Mouse (Mus musculus) mature B cell (primary cell): ENCODE measurements around the gene Tcf7l2.

Experiments used
- in situ Hi-C: fragments of 300-500 bp; cut with MboI; formaldehyde crosslinking; loops from 2 replicates; pipeline ENCODE4 v1.14.3; 2019

Tcf7l2 gene

GRCm38 (mm10) chr19:55794194-55794945 is 52.8 kb downstream of the Tcf7l2 start:
- in situ Hi-C loops = no loop called here

DNA sequence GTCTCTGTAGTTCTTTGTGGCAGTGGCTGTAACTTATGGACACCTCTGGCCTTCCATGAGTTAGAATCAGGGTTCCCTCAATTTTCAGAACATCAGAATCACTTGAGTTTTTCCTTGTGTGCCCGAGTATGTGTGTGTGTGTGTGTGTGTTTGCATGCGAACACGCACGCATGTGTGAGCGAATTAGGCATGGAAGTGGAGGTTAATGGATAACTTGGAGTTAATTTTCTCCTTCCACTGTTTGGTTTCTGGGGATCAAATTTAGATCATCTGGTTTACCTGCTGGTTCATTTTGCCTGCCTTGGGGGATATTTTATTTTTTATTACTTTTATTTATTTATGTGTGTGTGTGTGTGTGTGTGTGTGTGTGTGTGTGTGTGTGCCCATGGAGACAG is 53.3 kb downstream of the Tcf7l2 start:
- in situ Hi-C loops = no loop called here

- in situ Hi-C loops = no loop called here
Measured at GRCm38 (mm10) chr19:55795349-55795748, 53.7 kb downstream of the Tcf7l2 start.

DNA sequence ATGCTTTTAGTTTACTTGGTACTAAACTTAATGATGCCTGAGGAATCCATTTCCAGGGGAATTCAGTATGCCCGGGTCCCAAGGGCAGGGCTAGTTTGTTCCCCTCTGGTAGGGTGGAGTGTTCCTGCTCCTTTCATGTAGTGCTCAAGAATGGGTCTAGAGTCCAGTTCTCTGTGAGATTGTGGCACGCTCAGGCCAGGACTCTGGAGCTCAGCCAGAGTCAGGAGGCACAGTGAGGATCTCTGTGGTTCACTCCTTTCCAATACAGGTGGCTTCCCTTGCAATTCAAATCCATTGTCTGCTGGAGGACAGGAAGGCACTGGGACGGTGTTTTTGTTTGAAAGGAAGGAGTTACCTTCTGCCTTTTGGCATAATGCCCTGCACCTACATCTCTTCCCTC is 56.2 kb downstream of the Tcf7l2 start:
- in situ Hi-C loops = no loop called here

GRCm38 (mm10) chr19:55799411-55799810 is 57.8 kb downstream of the Tcf7l2 start:
- in situ Hi-C loops = no loop called here

- in situ Hi-C loops = no loop called here
Measured at GRCm38 (mm10) chr19:55800059-55800458, 58.4 kb downstream of the Tcf7l2 start.

DNA sequence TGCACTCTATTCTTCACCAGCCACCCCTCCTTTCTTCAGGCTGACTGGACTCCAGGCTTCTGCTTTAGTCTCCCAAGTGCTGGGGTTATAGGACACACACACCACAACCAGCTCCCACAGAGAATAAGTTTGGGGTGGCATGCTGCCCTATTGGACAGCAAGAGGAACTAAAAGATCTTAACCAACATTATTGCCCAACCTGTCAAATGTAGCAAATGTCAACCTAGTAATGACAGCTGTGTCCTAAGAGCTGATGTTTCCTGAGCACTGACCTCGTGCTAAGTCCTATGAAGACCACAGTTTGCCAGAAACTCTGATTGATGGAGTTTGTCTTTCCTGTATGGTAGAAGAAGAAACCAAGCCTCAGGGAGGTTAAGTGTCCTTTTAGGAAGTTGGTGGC is 61.5 kb downstream of the Tcf7l2 start:
- in situ Hi-C loops = no loop called here

DNA sequence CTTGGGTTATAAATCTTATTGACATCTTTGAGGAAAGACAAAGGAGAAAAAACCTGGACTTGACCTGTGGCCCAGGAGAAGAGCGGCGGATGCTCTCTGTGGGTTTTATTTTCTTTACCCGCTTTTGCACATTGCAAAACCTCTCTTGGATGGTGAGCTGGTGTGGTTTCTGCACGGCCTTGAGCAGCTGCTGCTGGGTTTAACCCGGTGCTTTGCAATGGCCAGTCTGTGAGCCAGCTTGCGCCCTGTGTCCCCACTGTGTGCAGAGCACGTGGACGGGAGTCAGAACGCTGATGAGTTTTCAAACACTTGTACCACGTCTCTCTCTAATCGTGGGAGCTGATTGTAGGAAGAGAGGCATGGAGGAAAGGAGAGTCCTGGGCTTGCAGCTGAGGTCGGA is 62.2 kb downstream of the Tcf7l2 start:
- in situ Hi-C loops = no loop called here

DNA sequence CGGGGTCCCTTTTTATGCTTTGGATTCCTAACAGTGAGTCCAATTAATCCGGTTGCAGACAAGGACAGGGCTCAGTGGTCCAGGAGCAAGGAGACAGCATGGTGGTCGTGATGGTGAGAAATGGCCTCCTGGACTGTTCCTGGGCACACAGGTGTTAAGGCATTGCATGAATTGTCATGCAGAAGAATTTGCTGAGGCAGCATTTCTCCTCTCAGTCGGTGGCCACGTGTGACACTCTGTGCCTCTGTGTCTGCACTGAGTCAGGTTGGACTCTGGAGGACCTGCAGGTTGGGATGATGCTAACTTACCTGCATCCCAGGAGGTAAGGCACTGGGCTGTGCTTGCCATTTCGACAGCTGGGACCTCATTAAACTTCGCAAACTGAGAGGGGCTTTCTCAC is 63.2 kb downstream of the Tcf7l2 start:
- in situ Hi-C loops = no loop called here

GRCm38 (mm10) chr19:55806434-55807193 is 65.0 kb downstream of the Tcf7l2 start:
- in situ Hi-C loops = no loop called here

DNA sequence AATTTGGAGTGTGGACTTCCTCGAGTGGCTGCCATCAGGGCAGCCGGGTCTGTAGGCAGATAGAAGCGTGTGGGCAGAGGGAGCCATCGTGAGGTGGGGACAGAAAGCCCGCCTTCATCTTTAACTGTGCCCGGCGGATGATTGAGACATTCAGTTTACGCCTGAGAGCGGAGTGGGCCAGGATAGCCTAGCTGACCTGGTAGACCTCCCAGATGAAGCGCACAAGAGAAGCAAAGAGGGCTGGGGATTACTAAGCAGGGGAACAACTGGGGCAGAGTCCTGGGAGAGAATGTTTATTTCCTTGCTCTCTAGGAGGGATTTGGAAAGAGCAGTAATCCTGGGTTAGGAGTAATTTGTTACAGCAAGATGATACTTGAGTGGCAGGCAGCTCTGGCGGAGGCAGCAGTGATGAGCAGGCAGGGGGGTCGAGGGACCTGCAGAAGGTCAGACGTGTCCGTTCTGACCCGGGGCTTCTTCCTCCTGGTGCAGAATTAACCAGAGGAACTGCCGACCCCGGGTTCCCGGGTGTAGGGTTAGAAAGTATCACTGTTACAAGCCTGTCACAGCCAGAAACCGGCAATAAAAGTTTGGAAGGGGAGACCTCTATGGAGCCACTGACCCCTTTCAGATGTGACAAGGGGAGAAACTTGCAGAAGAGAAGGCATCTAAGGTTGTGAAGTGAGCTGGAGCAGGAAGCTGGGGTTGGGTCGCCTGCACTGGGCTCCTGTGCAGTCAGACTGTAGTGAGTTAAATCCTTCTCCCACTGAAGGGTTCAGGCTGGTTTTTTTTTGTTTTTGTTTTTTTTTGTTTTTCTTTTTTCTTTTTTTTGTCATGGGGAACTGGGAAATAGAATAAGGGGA is 65.8 kb downstream of the Tcf7l2 start:
- in situ Hi-C loops = no loop called here

DNA sequence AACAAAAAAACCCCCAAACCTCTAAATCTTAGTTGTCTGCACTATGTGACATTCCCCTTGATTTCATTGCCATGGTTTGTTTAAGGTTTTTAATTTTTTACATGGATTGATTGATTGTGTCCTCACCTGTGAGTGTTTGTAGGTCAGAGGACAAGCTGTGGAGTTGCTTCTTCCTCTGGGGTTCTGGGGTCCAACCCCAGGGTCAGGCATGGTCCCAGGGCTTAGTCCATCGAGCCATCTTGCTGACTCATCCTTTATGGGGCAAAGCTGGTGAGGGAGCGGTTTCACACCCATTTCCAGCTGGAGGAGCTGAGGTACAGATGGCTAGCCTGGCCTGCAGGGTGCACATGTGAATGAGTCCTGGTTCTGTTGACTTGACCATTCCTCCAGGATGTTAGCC is 66.7 kb downstream of the Tcf7l2 start:
- in situ Hi-C loops = no loop called here

- in situ Hi-C loops = no loop called here
Measured at GRCm38 (mm10) chr19:55809539-55809938, 67.9 kb downstream of the Tcf7l2 start.

DNA sequence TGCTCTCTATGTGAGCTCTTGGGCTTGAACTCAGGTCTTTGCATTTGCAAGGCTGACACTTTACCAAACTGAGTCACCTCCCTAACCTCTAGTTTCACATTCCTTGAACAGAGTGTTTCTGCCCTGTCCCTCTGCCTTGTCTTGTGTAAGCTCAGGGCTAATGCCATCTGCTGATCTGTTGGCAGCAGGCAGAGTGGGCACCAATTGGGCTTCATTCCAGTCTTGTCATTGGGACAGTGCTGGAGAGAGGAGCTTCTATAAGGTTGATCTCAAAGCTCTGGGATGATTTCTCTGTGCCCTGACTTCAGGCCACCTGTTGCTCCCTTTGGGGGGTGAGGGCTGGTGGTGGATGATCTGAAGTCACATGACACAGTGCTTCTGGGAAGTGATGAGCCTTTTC is 70.6 kb downstream of the Tcf7l2 start:
- in situ Hi-C loops = no loop called here

GRCm38 (mm10) chr19:55815010-55815790 is 73.6 kb downstream of the Tcf7l2 start:
- in situ Hi-C loops = no loop called here

- in situ Hi-C loops = no loop called here
Measured at GRCm38 (mm10) chr19:55816974-55817373, 75.4 kb downstream of the Tcf7l2 start.

GRCm38 (mm10) chr19:55820202-55820601 is 78.6 kb downstream of the Tcf7l2 start:
- in situ Hi-C loops = no loop called here

GRCm38 (mm10) chr19:55825001-55825827 is 83.6 kb downstream of the Tcf7l2 start:
- in situ Hi-C loops = no loop called here

GRCm38 (mm10) chr19:55825951-55826507 is 84.4 kb downstream of the Tcf7l2 start:
- in situ Hi-C loops = no loop called here

GRCm38 (mm10) chr19:55827613-55828259 is 86.1 kb downstream of the Tcf7l2 start:
- in situ Hi-C loops = no loop called here
